ENCODE assay signal across 8 mouse cellular contexts in the genomic region with DNA sequence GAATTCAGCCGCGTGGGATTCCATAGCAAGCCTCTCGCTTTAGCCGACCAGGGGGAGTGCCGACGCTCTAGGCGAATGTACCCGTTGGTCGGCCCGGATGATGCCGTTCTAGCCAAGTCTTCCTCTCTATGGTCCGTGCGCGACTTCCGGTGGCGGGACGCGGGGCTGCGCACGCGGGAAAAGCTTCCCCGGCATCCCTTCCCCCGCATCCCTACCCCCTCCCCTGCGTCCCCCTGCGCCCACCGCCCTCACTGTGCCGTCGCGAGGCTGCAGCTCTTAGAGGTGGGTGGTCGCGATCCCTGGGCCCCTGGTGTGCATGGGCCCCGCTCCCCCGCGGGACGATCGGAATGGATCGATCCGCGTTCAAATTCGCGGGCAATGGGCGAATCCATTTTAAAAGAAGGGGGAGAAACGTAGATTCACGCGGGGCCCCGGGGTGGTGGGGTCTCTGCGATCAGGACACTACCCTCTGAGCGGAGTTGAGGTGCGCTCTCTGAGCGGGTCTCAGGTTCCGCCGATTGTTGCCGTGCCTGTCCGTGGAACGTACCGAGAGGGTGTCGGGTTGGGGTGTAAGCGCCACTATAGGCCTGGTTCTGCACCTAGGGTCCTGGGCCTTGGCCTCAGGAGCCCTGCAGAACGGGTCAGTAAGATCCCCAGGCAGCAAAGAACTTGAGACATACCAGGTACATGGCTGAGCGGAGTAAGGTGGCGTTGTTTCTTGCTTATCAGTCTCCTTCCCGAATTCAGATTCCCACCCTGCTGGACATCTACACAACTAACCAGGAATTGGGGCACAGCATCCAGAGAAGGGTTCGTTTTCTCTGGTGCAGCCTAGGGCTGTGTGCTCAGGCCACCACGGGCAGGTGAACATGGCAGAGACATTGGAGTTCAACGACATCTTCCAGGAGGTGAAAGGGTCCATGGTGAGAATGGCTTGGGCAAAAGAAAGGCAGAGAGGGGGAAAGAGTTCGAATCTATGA. TPM values are rescaled to one million over a fixed set of nuclear protein-coding genes. Genes with fewer than 3 reads are reported as not detected.
DNase-seq lines count a peak whose midpoint lies in the region; ATAC-seq lines count a peak whose summit lies in the region.

A gene (plus strand): TSS at position 188 of the 980 bp plus-strand sequence.
A gene (minus strand): TSS at position 416 of the 980 bp plus-strand sequence.

- no peaks in the 10 kb centered on the region for H3K9me3 ChIP-seq in hindbrain, embryonic 12.5 days (replicated peaks)

- DNase-seq in R1 (ENCODE audit: low read depth, low spot score) = peak; percentile 96
- DNase-seq in cerebellum, postnatal 10 days = peak; percentile 93 to 95
- DNase-seq in frontal cortex, postnatal 10 days (ENCODE audit: low spot score in 2 of 2) = peak; percentile 81 to 89
- DNase-seq in left cerebral cortex, adult 11 months (ENCODE audit: low spot score) = peak; percentile 84
- DNase-seq in lung, postnatal 36 days = peak; percentile 95
- DNase-seq in retina, embryonic 14.5 days (ENCODE audit: low spot score) = peak; percentile 97
- peak; percentile 89 to 90 for DNase-seq in thymus, postnatal 36 days

- H3K27me3 ChIP-seq in hindbrain, embryonic 12.5 days = no peaks in the 10 kb centered on the region

- peak within 1 kb of the TSS; percentile 89 for H3K9ac ChIP-seq in hindbrain, embryonic 12.5 days

- 1% methylated on average over 66 of the region's 66 CpGs for WGBS in hindbrain, embryonic 12.5 days

- H3K27ac ChIP-seq in hindbrain, embryonic 12.5 days = peak within 1 kb of the TSS; percentile 86

- peak within 1 kb of the TSS; percentile 83 for H3K4me2 ChIP-seq in hindbrain, embryonic 12.5 days (replicated peaks)

- peaks cover 21% of the 10 kb centered on the region for H3K4me1 ChIP-seq in hindbrain, embryonic 12.5 days

- peaks cover 30% of the 10 kb centered on the region for H3K36me3 ChIP-seq in hindbrain, embryonic 12.5 days

- peak; percentile 95 for ATAC-seq in hindbrain, embryonic 12.5 days (ENCODE audit: low FRiP score)

- peak within 1 kb of the TSS; percentile 75 for H3K4me3 ChIP-seq in hindbrain, embryonic 12.5 days

RNA-seq across cellular contexts. Expression of the first gene that starts in this region (rescaled TPM):
- 239 and 240 TPM in 2 replicates for polyA plus RNA-seq in hindbrain, embryonic 12.5 days (2016; fragmentation: Nextera tagmentation; extraction: Ambion mirVana)

RNA-seq across cellular contexts. Expression of the second gene that starts in this region (rescaled TPM):
- polyA plus RNA-seq in hindbrain, embryonic 12.5 days (2016; fragmentation: Nextera tagmentation; extraction: Ambion mirVana) = 18.1 and 23.7 TPM in 2 replicates

Comparison
In these comparisons a context has a peak if more than half of its experiments do, and no peak if none do; other contexts are left out.
1. Peak in every context shown above with its lines: DNase-seq, ATAC-seq, H3K4me3 ChIP-seq and H3K27ac ChIP-seq.